Mouse (Mus musculus) spleen, adult 2 months (tissue): Measurements from ENCODE around the gene Tbc1d14. TPM values are rescaled to one million over a fixed set of nuclear protein-coding genes. Genes with fewer than 3 reads are reported as not detected.

Experiments
- DNase-seq, 2 experiments: peaks; one replicate each; pipeline versions ENCODE4 v3.0.0 to v3.0.0-alpha.2; 2012 to 2021; ENCODE audit warnings: low spot score in 2 of 2, low read depth in 1 of 2
- H3K27ac ChIP-seq: fragments of 200-500 bp; 2 replicates; pipeline ENCODE4 v1.5.1; 2012; ENCODE audit warnings: low read length, inconsistent platforms; ENCODE audit not compliant: insufficient read depth
- H3K27me3 ChIP-seq: fragments of 200-500 bp; 2 replicates; pipeline ENCODE4 v1.6.1; 2012; ENCODE audit warnings: mild to moderate bottlenecking, moderate library complexity, low read length, inconsistent platforms; ENCODE audit not compliant: control insufficient read depth, insufficient read depth
- H3K36me3 ChIP-seq: fragments of 200-500 bp; 2 replicates; pipeline ENCODE4 v1.6.1; 2012; ENCODE audit warnings: mild to moderate bottlenecking, low read length, inconsistent platforms; ENCODE audit not compliant: control insufficient read depth, insufficient read depth
- H3K4me1 ChIP-seq: fragments of 200-500 bp; 2 replicates; pipeline ENCODE4 v1.6.1; 2011; ENCODE audit warnings: inconsistent platforms; ENCODE audit not compliant: control insufficient read depth, insufficient read depth, insufficient read length
- H3K4me3 ChIP-seq: fragments of 200-500 bp; 2 replicates; pipeline ENCODE4 v1.5.1; 2011; ENCODE audit warnings: mild to moderate bottlenecking, inconsistent platforms; ENCODE audit not compliant: insufficient read depth, insufficient read length; ENCODE audit errors: extremely low read depth
- CTCF ChIP-seq: fragments of 200-500 bp; IDR thresholded peaks from 2 replicates; pipeline ENCODE4 v1.5.1; 2011; ENCODE audit warnings: mild to moderate bottlenecking, inconsistent platforms; ENCODE audit not compliant: insufficient read depth, insufficient read length, insufficient replicate concordance; ENCODE audit errors: extremely low read depth
- POLR2A ChIP-seq: fragments of 200-500 bp; IDR thresholded peaks from 2 replicates; pipeline ENCODE4 v1.6.1; 2011; ENCODE audit warnings: low read depth, low read length, inconsistent platforms
- WGBS: fragments of 180-500 bp; shearing (Covaris S2); methylation state at CpG from one replicate; pipeline ENCODE4 v1.1.7; 2018; 5-methylcytosine and 5-hydroxymethylcytosine counted together
- polyA plus RNA-seq: library from polyadenylated mRNA; depleted of rRNA; stranded (reverse); fragments of >200 nt; gene quantifications from 2 replicates; pipeline ENCODE4 v1.2.3, GENCODE M21; 2012

Gene Tbc1d14
- polyA plus RNA-seq, 1 experiment = 38.3 TPM

DNA sequence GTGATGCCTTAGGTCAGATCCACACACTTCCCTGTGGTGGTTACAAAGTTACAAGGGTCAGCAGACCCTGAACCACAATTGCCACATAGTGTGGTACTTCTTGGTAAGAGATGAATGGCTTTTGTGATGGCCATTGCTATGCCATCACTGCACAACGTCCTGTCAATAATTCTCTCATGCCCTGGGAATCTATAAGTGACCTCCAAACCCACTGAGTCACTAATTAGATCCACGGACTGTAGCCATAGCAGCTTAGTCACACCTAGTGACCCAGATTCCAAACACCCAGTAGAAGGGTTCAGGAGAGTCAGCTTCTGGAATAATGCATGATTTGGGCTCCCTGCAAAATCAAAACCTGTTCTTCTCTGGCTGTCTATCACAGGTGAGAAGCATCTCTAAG lies 67.9 kb downstream of the Tbc1d14 start:
- no peak for DNase-seq
- H3K27me3 ChIP-seq = no peaks in the 10 kb centered on the region
- TF ChIP-seq CTCF (no peak), POLR2A (no peak)

DNA sequence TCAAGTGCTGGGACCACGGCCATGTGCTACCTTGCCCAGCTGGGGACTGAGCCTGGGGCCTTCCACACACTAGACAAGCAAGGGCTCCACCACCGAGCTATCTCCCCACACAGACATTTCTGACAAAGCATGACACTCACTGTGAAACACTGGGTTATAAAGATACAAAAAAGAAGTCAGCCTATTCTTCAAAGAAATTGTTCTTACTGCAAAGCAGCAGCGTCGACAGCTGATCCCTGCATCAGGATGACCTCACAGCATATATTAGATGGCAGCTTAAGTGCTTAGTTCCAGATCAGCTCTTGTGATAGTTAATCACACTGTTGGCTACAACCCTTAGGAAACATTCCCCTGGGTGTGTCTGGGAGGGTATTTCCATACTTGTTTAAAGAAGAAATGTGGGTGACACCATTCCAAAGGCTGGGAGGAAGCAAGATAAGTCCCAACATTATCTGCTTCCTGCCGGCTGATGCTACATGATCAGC lies 69.8 kb downstream of the Tbc1d14 start:
- Histone ChIP-seq H3K27ac (no peak overlapping the region), H3K27me3 (no peaks in the 10 kb centered on the region), H3K4me3 (no peak overlapping the region), H3K4me1 (no peaks in the 10 kb centered on the region), H3K36me3 (peaks cover 26% of the 10 kb centered on the region)
- 80% methylated on average over 5 of the region's 5 CpGs for WGBS
- TF ChIP-seq CTCF (no peak), POLR2A (no peak)
- DNase-seq = no peak

More for the DNA sequence above, 67.9 kb downstream of the Tbc1d14 start:
- no peak overlapping the region for H3K27ac ChIP-seq
- 83% methylated on average over 2 of the region's 2 CpGs for WGBS
- H3K36me3 ChIP-seq = peaks cover 10% of the 10 kb centered on the region
- H3K4me1 ChIP-seq = peaks cover 6% of the 10 kb centered on the region
- no peak overlapping the region for H3K4me3 ChIP-seq

DNA sequence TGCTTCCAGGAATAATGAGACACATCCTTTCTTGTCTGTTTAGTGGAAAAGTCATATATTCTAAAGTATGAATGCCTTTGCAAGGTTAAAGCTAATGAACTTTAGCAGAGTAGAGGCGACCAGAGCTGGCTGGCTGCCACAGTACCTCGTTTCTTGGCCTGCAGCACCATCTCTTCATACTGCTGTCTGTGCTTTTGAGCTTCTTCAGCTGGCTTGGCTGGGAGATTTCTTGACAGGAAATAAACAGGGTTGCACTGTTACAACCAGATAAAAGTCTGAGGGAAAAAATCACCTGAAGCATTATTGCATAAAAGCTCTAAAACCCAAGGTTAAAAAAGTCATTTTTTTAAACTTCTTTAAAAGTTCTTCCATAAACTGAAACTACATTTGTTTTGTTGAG lies 70.3 kb downstream of the Tbc1d14 start:
- no peak for DNase-seq
- H3K4me1 ChIP-seq = no peaks in the 10 kb centered on the region
- no peak for TF ChIP-seq POLR2A
- TF ChIP-seq CTCF = no peak
- H3K4me3 ChIP-seq = no peak overlapping the region
- H3K36me3 ChIP-seq = peaks cover 28% of the 10 kb centered on the region
- no peaks in the 10 kb centered on the region for H3K27me3 ChIP-seq
- H3K27ac ChIP-seq = no peak overlapping the region
- 73% methylated on average over 2 of the region's 2 CpGs for WGBS

DNA sequence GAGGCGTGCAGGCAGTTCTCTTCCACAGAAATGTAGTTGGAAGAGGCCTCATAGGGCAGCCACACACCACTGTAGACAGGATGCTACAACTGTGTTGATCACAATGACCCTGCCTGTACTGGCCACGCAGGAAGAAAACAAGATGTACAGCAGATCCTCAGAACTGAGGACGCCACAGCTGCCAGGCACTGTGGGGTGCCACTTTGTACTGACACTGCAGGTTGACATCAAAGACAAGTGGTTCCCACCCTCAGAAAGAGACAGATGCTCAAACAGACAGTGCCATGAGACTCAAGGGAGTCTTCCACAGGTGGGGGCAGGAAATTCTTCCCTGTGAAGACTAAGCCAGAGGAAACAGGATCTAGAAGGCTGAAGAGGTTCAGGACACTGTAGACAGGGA lies 73.3 kb downstream of the Tbc1d14 start:
- no peak overlapping the region for H3K27ac ChIP-seq
- H3K27me3 ChIP-seq = no peaks in the 10 kb centered on the region
- no peak for DNase-seq
- 87% methylated on average over 3 of the region's 3 CpGs for WGBS
- H3K4me1 ChIP-seq = no peaks in the 10 kb centered on the region
- peaks cover 40% of the 10 kb centered on the region for H3K36me3 ChIP-seq
- TF ChIP-seq CTCF = no peak
- no peak for TF ChIP-seq POLR2A
- no peak overlapping the region for H3K4me3 ChIP-seq

DNA sequence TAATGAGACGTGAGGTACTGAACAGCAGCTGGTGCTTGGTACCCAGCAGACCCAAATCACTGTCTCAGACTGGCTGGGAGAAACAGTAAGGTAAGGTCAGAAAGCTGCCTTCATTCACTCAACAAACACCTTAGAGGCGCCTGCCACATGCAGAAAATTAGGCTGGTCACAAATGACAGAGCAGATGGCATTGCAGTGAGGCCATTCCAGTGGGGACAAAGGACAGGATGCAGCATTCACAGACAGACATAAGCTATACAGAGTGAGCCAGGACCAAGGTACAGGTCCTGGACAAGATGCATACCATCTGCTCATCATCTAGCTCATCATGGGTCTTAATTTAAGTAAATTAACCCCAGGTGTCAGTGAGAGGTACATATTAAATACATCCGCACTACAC lies 75.5 kb downstream of the Tbc1d14 start:
- H3K27ac ChIP-seq = no peak overlapping the region
- H3K27me3 ChIP-seq = no peaks in the 10 kb centered on the region
- TF ChIP-seq CTCF (no peak), POLR2A (no peak)
- no peaks in the 10 kb centered on the region for H3K4me1 ChIP-seq
- no peak overlapping the region for H3K4me3 ChIP-seq
- no peak for DNase-seq
- 91% methylated on average over 3 of the region's 3 CpGs for WGBS
- H3K36me3 ChIP-seq = peaks cover 49% of the 10 kb centered on the region

DNA sequence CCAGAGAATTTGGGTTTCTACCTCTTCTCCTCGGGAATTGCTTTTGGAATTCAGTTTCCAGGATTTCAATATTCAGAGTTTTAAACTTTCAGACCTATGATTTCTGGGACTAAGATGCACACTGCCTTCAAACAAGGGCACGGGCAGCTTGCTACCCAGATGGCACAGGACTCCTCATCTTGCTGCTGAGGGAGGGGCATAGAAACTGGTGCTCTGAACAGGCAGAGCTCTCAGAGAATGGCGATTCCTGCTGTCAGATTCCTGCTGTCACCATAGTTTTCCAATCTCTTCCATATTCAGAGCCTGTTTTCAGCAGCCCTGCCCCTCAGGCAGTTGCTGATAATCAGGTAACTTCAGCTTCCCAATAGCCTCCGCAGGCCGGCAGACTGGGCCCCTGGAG lies 77.5 kb downstream of the Tbc1d14 start:
- TF ChIP-seq CTCF (no peak), POLR2A (no peak)

DNA sequence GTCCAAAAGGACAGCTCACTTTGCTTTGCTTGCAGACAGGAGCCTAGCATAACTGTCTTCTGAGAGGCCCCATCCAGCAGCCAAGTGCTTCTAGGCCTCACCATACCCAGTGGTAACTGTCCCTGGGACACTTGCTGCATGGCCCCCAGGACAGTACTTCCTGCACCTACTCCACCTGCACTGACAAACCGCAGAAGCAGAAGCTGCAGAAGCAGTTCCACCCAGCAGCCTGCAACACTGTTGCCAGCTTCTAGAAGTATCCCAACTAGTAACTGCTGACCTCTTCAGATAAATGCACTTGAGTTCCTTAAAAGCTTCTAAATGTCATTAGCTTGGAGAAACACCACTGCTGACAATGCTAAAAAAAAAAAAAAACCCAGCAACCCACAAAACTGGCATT lies 78.0 kb downstream of the Tbc1d14 start:
- WGBS = 67% methylated on average over 1 of the region's 1 CpGs
- no peaks in the 10 kb centered on the region for H3K4me1 ChIP-seq
- H3K4me3 ChIP-seq = no peak overlapping the region
- no peak overlapping the region for H3K27ac ChIP-seq
- peaks cover 58% of the 10 kb centered on the region for H3K36me3 ChIP-seq
- TF ChIP-seq CTCF = no peak
- no peak for TF ChIP-seq POLR2A
- DNase-seq = no peak
- no peaks in the 10 kb centered on the region for H3K27me3 ChIP-seq

More for the DNA sequence above, 77.5 kb downstream of the Tbc1d14 start:
- Histone ChIP-seq H3K36me3 (peaks cover 57% of the 10 kb centered on the region), H3K27me3 (no peaks in the 10 kb centered on the region), H3K27ac (peak overlapping the region; percentile 28; the same call in 1 of the 2 replicates), H3K4me1 (no peaks in the 10 kb centered on the region), H3K4me3 (no peak overlapping the region)
- DNase-seq = no peak
- 85% methylated on average over 5 of the region's 5 CpGs for WGBS
